Mouse (Mus musculus) forebrain, embryonic 15.5 days (tissue): Measurements from ENCODE around the gene Csf2ra. TPM values are rescaled to one million over a fixed set of nuclear protein-coding genes. Genes with fewer than 3 reads are reported as not detected.
"Not testable (repeated sequence)": the region's sequence is repeated elsewhere in the genome, so short reads cannot be mapped to it uniquely, and the experiment has no call there.

Experiments used
- ATAC-seq: fragments of 200-750 bp; cut with Nextera tagmentation; replicated peaks from 2 replicates; pipeline ENCODE4 v1.8.0; 2017; ENCODE audit warnings: mild to moderate bottlenecking, moderate TSS enrichment, moderate library complexity
- H3K27ac ChIP-seq: fragments of 300-500 bp; sonication (generic); replicated peaks from 2 replicates; pipeline ENCODE4 v1.5.1; 2015; ENCODE audit warnings: mild to moderate bottlenecking, inconsistent platforms
- H3K27me3 ChIP-seq: fragments of 300-500 bp; sonication (generic); 2 replicates; pipeline ENCODE4 v1.6.1; 2015; ENCODE audit warnings: inconsistent platforms
- H3K36me3 ChIP-seq: fragments of 300-500 bp; sonication (generic); 2 replicates; pipeline ENCODE4 v1.6.1; 2015; ENCODE audit warnings: mild to moderate bottlenecking, inconsistent platforms
- H3K4me1 ChIP-seq: fragments of 300-500 bp; sonication (generic); 2 replicates; pipeline ENCODE4 v1.6.1; 2015; ENCODE audit warnings: inconsistent platforms
- H3K4me2 ChIP-seq: fragments of 300-500 bp; sonication (generic); replicated peaks from 2 replicates; pipeline ENCODE4 v1.6.1; 2015; ENCODE audit warnings: mild to moderate bottlenecking, inconsistent platforms
- H3K4me3 ChIP-seq: fragments of 300-500 bp; sonication (generic); 2 replicates; pipeline ENCODE4 v1.5.1; 2015; ENCODE audit warnings: mild to moderate bottlenecking, inconsistent platforms
- H3K9ac ChIP-seq: fragments of 300-500 bp; sonication (generic); replicated peaks from 2 replicates; pipeline ENCODE4 v1.6.1; 2015; ENCODE audit warnings: mild to moderate bottlenecking, inconsistent platforms
- H3K9me3 ChIP-seq: fragments of 300-500 bp; sonication (generic); 2 replicates; pipeline ENCODE4 v1.6.1; 2016; ENCODE audit warnings: inconsistent platforms
- WGBS: fragments of 180-500 bp; shearing (Covaris S2); methylation state at CpG from one replicate; pipeline ENCODE4 v1.1.7; 2015; ENCODE audit warnings: mixed read lengths; 5-methylcytosine and 5-hydroxymethylcytosine counted together
- polyA plus RNA-seq: library from polyadenylated mRNA; unstranded; fragments of >200 nt; fragmentation: Nextera tagmentation; extraction: Ambion mirVana; gene quantifications from 2 replicates; pipeline ENCODE4 v1.2.1, GENCODE M21; 2015

The Csf2ra gene
- polyA plus RNA-seq, 1 experiment from 2014 or later: 32.7 TPM

- WGBS: 91% methylated on average over 4 of the region's 4 CpGs
- H3K27me3 ChIP-seq, H3K4me2 ChIP-seq, H3K4me3 ChIP-seq, ATAC-seq, H3K9me3 ChIP-seq, H3K36me3 ChIP-seq, H3K27ac ChIP-seq, H3K9ac ChIP-seq, H3K4me1 ChIP-seq: not testable (repeated sequence)
Measured at GRCm38 (mm10) chr19:61247334-61247733, 19.1 kb upstream of the Csf2ra start.

- Histone ChIP-seq H3K9me3 (no peaks in the 10 kb centered on the region), H3K27ac (no peak overlapping the region), H3K4me1 (no peaks in the 10 kb centered on the region), H3K4me3 (no peak overlapping the region), H3K9ac (no peak overlapping the region), H3K36me3 (no peaks in the 10 kb centered on the region), H3K27me3 (no peaks in the 10 kb centered on the region), H3K4me2 (no peak overlapping the region)
- ATAC-seq: no peak
- 77% methylated on average over 5 of the region's 5 CpGs for WGBS
Measured at GRCm38 (mm10) chr19:61244721-61245436, 16.6 kb upstream of the Csf2ra start.

- Histone ChIP-seq H3K27ac (no peak overlapping the region), H3K9ac (no peak overlapping the region), H3K4me3 (no peak overlapping the region), H3K27me3 (no peaks in the 10 kb centered on the region), H3K4me1 (no peaks in the 10 kb centered on the region), H3K4me2 (no peak overlapping the region), H3K36me3 (no peaks in the 10 kb centered on the region), H3K9me3 (no peaks in the 10 kb centered on the region)
- WGBS: 88% methylated on average over 2 of the region's 2 CpGs
- no peak for ATAC-seq
Measured at GRCm38 (mm10) chr19:61237967-61238366, 9.7 kb upstream of the Csf2ra start.

GRCm38 (mm10) chr19:61234532-61234931 lies 6.3 kb upstream of the Csf2ra start:
- no peak overlapping the region for H3K4me2 ChIP-seq
- no peak for ATAC-seq
- 80% methylated on average over 5 of the region's 5 CpGs for WGBS
- no peak overlapping the region for H3K4me3 ChIP-seq
- H3K36me3 ChIP-seq: no peaks in the 10 kb centered on the region
- H3K4me1 ChIP-seq: no peaks in the 10 kb centered on the region
- H3K27ac ChIP-seq: no peak overlapping the region
- no peak overlapping the region for H3K9ac ChIP-seq
- H3K9me3 ChIP-seq: no peaks in the 10 kb centered on the region
- no peaks in the 10 kb centered on the region for H3K27me3 ChIP-seq

- peak; percentile 91 for ATAC-seq
- 5% methylated on average over 65 of the region's 71 CpGs for WGBS
- no peaks in the 10 kb centered on the region for H3K9me3 ChIP-seq
- H3K9ac ChIP-seq: peak overlapping the region; percentile 16
- peak overlapping the region; percentile 60 for H3K4me3 ChIP-seq
- H3K36me3 ChIP-seq: no peaks in the 10 kb centered on the region
- H3K4me1 ChIP-seq: peaks cover 16% of the 10 kb centered on the region
- peak overlapping the region; percentile 51 for H3K4me2 ChIP-seq
- H3K27ac ChIP-seq: peak overlapping the region; percentile 89
- no peaks in the 10 kb centered on the region for H3K27me3 ChIP-seq
Measured at GRCm38 (mm10) chr19:61226928-61227854, 1.0 kb downstream of the Csf2ra start.

GRCm38 (mm10) chr19:61226401-61226927 lies 1.8 kb downstream of the Csf2ra start:
- H3K27me3 ChIP-seq: 0 out of 2 replicates have a peak, but pooled peaks cover 3% of the 10 kb centered on the region
- H3K27ac ChIP-seq: peak overlapping the region; percentile 89
- H3K4me3 ChIP-seq: peak overlapping the region; percentile 60
- peak; percentile 47 for ATAC-seq
- peak overlapping the region; percentile 51 for H3K4me2 ChIP-seq
- no peaks in the 10 kb centered on the region for H3K9me3 ChIP-seq
- H3K36me3 ChIP-seq: no peaks in the 10 kb centered on the region
- WGBS: 3% methylated on average over 71 of the region's 71 CpGs
- H3K9ac ChIP-seq: no peak overlapping the region; the same call in 1 of the 2 replicates
- H3K4me1 ChIP-seq: peaks cover 16% of the 10 kb centered on the region

GRCm38 (mm10) chr19:61225526-61226400 lies 2.5 kb downstream of the Csf2ra start:
- H3K4me3 ChIP-seq: peak overlapping the region; percentile 60
- ATAC-seq: peak; percentile 62
- WGBS: 6% methylated on average over 68 of the region's 70 CpGs
- peaks cover 5% of the 10 kb centered on the region; the same call in 1 of the 2 replicates for H3K27me3 ChIP-seq
- H3K4me1 ChIP-seq: peaks cover 16% of the 10 kb centered on the region
- H3K9ac ChIP-seq: peak overlapping the region; percentile 16; the same call in 1 of the 2 replicates
- peak overlapping the region; percentile 51 for H3K4me2 ChIP-seq
- no peaks in the 10 kb centered on the region for H3K9me3 ChIP-seq
- H3K36me3 ChIP-seq: no peaks in the 10 kb centered on the region
- H3K27ac ChIP-seq: peak overlapping the region; percentile 89

- Histone ChIP-seq H3K27ac (0 out of 2 replicates have a peak overlapping the region, but pooled peaks have one; percentile 89), H3K9me3 (no peaks in the 10 kb centered on the region), H3K27me3 (peaks cover 6% of the 10 kb centered on the region; the same call in 1 of the 2 replicates), H3K9ac (peak overlapping the region; percentile 16; the same call in 1 of the 2 replicates), H3K4me3 (peak overlapping the region; percentile 60), H3K4me2 (peak overlapping the region; percentile 51), H3K36me3 (no peaks in the 10 kb centered on the region), H3K4me1 (peaks cover 16% of the 10 kb centered on the region)
- peak; percentile 12; the same call in 1 of the 2 replicates for ATAC-seq
- WGBS: 34% methylated on average over 53 of the region's 53 CpGs
Measured at GRCm38 (mm10) chr19:61224678-61225525, 3.3 kb downstream of the Csf2ra start.

GRCm38 (mm10) chr19:61223706-61224328 lies 4.4 kb downstream of the Csf2ra start:
- no peak overlapping the region for H3K4me3 ChIP-seq
- ATAC-seq: no peak
- 92% methylated on average over 6 of the region's 6 CpGs for WGBS

GRCm38 (mm10) chr19:61207506-61207905 lies 20.7 kb downstream of the Csf2ra start:
- not testable (repeated sequence) for ATAC-seq, H3K4me3 ChIP-seq, H3K9me3 ChIP-seq, H3K9ac ChIP-seq, H3K4me1 ChIP-seq, H3K4me2 ChIP-seq, H3K36me3 ChIP-seq, H3K27ac ChIP-seq, H3K27me3 ChIP-seq
- 84% methylated on average over 6 of the region's 6 CpGs for WGBS

More at GRCm38 (mm10) chr19:61223706-61224328, 4.4 kb downstream of the Csf2ra start:
- no peak overlapping the region for H3K27ac ChIP-seq
- peaks cover 6% of the 10 kb centered on the region; the same call in 1 of the 2 replicates for H3K27me3 ChIP-seq
- H3K4me1 ChIP-seq: peaks cover 16% of the 10 kb centered on the region
- H3K36me3 ChIP-seq: no peaks in the 10 kb centered on the region
- no peak overlapping the region for H3K9ac ChIP-seq
- no peaks in the 10 kb centered on the region for H3K9me3 ChIP-seq
- H3K4me2 ChIP-seq: no peak overlapping the region
